ENCODE assay signal across 29 mouse cellular contexts in the genomic region with DNA sequence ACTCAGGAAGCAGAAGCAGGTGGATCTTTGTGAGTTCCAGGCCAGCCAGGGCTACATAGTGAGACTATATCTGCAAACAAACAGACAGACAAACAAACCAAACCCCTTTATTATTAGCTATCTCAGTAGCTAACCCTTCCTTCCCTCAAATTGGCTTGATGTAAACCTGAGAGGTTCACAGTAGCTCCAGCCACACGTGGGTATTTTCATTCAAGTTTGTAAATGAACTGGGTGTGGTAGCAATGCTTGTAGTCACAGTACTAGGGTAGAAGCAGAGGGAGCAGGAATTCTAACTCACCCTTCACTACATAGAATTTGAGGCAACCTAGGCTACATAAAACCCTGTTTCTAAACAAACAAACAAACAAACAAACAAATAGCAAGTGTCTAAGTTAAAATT.
"Had no signal": no experiment of that assay in that cellular context is flagged by ENCODE, and none has a peak within 500 bp of the region (broad histone marks: within the 10 kb centered on the region; RNA-seq: fewer than 3 reads in every experiment).

No protein-coding gene starts in this region.

- H3K4me1 ChIP-seq: midbrain, embryonic 12.5 days; neural tube, embryonic 12.5 days had no signal

- H3K27ac ChIP-seq: limb, embryonic 10.5 days; limb, embryonic 12.5 days; limb, embryonic 13.5 days; limb, embryonic 15.5 days; liver, embryonic 12.5 days; liver, embryonic 13.5 days; liver, embryonic 14.5 days; liver, embryonic 15.5 days; lung, embryonic 15.5 days; macrophage; midbrain, embryonic 10.5 days; midbrain, embryonic 12.5 days; midbrain, embryonic 13.5 days; midbrain, embryonic 15.5 days; neural tube, embryonic 12.5 days; neural tube, embryonic 13.5 days had no signal

- H3K27me3 ChIP-seq: limb, embryonic 12.5 days; limb, embryonic 13.5 days; limb, embryonic 15.5 days; lung, embryonic 15.5 days; midbrain, embryonic 12.5 days; midbrain, embryonic 13.5 days; midbrain, embryonic 15.5 days; neural tube, embryonic 12.5 days; neural tube, embryonic 13.5 days had no signal

- H3K9ac ChIP-seq: limb, embryonic 13.5 days; limb, embryonic 15.5 days; liver, embryonic 12.5 days; liver, embryonic 13.5 days; liver, embryonic 14.5 days; liver, embryonic 15.5 days; liver, postnatal 0 days; lung, embryonic 14.5 days; lung, embryonic 15.5 days; midbrain, embryonic 12.5 days; midbrain, embryonic 15.5 days; neural tube, embryonic 12.5 days; neural tube, embryonic 13.5 days had no signal

- H3K36me3 ChIP-seq: limb, embryonic 10.5 days; limb, embryonic 12.5 days; limb, embryonic 13.5 days; limb, embryonic 15.5 days; liver, embryonic 12.5 days; liver, embryonic 13.5 days; liver, embryonic 15.5 days; lung, embryonic 15.5 days; midbrain, embryonic 10.5 days; midbrain, embryonic 12.5 days; midbrain, embryonic 13.5 days; midbrain, embryonic 15.5 days; neural tube, embryonic 12.5 days; neural tube, embryonic 13.5 days had no signal

- H3K9me3 ChIP-seq: limb, embryonic 10.5 days; limb, embryonic 12.5 days; limb, embryonic 13.5 days; limb, embryonic 15.5 days; liver, embryonic 12.5 days; liver, embryonic 13.5 days; liver, embryonic 15.5 days; lung, embryonic 15.5 days; megakaryocyte, embryonic 14.5 days; midbrain, embryonic 10.5 days; midbrain, embryonic 12.5 days; midbrain, embryonic 13.5 days; midbrain, embryonic 15.5 days; neural tube, embryonic 12.5 days; neural tube, embryonic 13.5 days had no signal

- H3K4me3 ChIP-seq: limb, embryonic 10.5 days; limb, embryonic 12.5 days; limb, embryonic 13.5 days; limb, embryonic 15.5 days; liver, embryonic 12.5 days; liver, embryonic 13.5 days; liver, embryonic 15.5 days; lung, embryonic 15.5 days; megakaryocyte, embryonic 14.5 days; midbrain, embryonic 10.5 days; midbrain, embryonic 12.5 days; midbrain, embryonic 13.5 days; midbrain, embryonic 15.5 days; myocyte; neural tube, embryonic 12.5 days; neural tube, embryonic 13.5 days had no signal

- DNase-seq: left cerebral cortex, postnatal 4 days; liver; liver, embryonic 13.5 days; liver, postnatal 0 days; lung, adult 18-20 months; lung, adult 2 months; lung, embryonic 14.5 days; lung, postnatal 10 days; lung, postnatal 14 days; lung, postnatal 36 days; lung, postnatal 4 days; midbrain, embryonic 14.5 days had no signal
